Mouse (Mus musculus) liver, adult (tissue): ENCODE data around the gene Gm20388.

ENCODE experiments used
- GATA4 ChIP-seq: IDR thresholded peaks from 2 replicates; pipeline ENCODE4 v1.6.1; 2014; ENCODE audit warnings: mild to moderate bottlenecking, low read length; ENCODE audit not compliant: insufficient replicate concordance

Gene Gm20388

GRCm38 (mm10) chr8:123042158-123042973 is 3131.7 kb downstream of the Gm20388 start, which contains the start of gene Ankrd11:
Gene Ankrd11 (minus strand): TSS chr8:123042277.
- peak; percentile 58; the same call in 1 of the 2 replicates for TF ChIP-seq GATA4

DNA sequence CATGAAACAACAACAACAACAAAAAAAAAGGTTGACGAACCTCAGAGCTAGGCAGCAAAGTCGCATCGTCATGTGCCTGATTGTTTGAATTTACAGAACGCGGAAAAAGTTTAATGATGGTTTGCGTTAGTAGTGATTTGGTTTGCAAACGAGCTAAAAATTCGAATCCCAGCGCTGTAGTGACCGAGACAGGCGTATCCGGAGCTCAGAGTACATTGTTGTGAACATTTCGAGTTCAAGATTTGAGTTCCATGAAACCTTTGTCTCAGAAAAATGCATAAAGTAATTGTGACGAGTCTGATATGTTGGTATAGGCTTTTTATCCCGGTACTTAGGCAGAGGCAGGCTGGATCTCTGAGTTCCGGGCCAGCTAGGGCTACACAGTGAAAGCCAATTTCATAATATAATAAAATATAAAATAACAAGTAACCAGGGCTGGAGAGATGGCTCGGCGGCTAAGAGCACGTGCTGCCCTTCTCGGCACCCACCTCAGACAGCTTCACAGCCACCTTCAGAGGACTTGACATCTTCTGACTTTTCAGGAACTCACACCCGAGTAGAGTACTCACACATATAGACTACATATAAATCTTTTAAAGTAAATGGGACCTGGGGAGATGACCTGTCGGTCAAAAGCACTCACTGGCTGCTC is 3132.5 kb downstream of the Gm20388 start:
- no peak for TF ChIP-seq GATA4

DNA sequence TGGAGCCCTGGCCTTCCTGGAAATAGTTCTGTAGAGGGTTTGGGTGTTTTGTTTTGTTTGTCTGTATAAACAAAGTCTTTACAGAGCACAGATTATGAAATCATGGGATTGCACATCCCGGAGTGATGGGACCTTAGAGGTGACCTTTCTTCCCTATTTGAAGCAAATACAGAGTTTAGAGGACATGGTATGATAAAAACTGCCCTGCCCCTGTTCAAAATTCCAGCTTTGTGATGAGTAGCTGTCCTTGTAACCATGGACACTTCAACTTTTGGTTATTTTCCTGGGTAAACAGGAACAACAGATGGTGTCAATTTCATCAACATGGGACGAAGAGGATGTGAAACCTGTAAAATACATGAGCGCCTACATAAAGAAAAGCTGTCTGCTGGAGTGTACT is 3133.3 kb downstream of the Gm20388 start:
- 0 out of 2 replicates have a peak, but pooled peaks have one; percentile 25 for TF ChIP-seq GATA4

- TF ChIP-seq GATA4 = no peak
Observed at GRCm38 (mm10) chr8:123046706-123047105, 3136.1 kb downstream of the Gm20388 start.

DNA sequence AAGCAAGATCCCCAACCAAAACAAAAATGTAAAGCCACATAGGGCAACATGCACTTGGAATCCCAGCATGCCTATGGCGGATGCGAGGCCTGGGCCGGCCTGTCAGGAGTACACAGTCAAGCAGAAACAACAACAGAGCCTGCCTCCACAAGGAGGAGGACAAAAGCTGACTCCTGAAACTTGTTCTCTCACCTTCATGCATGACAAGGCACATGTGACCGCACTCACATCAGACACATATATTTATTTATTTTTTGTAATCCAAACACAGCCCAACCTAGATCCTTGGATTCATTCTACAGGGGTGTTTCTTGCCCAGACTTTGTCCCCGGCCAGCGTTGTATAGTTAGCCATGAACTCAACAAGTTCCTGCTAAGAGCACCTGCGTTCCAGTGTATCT is 3137.2 kb downstream of the Gm20388 start:
- no peak for TF ChIP-seq GATA4

DNA sequence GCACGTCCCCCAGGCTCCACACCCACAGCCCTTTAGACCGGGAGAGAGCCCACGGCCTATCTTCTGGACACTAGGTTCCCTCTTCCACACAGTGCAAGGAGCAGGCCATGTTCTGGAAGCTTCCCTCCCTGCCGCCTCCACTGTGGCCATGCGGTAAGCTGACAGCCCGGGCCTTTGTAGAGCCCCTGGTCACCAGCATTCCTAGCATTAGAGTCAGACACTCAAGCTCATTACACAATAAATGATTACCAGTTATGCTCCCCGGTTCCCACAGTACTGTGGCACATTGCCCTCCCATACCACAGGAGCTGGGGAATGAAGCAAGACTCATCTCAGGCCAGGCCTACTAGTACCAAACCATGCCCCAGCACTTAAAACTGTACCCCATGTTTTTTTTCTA is 3137.8 kb downstream of the Gm20388 start:
- TF ChIP-seq GATA4 = no peak

DNA sequence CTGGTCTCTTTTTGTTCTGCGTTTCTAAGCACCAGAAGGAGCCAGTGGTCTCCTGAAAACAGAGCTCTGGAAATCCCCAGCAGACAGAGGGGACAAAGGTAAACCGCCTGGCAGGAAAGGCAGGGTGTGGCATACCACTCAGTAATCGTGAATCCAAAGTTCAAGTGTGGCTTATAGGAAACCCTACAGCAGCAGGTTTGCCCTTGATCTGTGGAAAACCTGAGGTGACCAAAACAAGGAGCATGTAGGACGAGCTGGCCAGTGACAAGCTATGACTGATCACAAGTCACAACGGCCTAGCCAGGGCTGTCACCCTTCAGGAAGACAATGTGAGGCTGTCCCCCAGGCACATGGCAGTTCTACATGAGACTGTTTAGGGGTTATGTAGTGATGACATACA is 3140.8 kb downstream of the Gm20388 start:
- no peak for TF ChIP-seq GATA4

- TF ChIP-seq GATA4 = no peak
Observed at GRCm38 (mm10) chr8:123062721-123063120, 3152.1 kb downstream of the Gm20388 start, which contains the start of gene Spg7. Gene Spg7 (plus strand): TSS chr8:123062942.

GRCm38 (mm10) chr8:123064072-123064471 is 3153.4 kb downstream of the Gm20388 start:
- TF ChIP-seq GATA4 = no peak

- TF ChIP-seq GATA4 = no peak
Observed at GRCm38 (mm10) chr8:123064809-123065213, 3154.2 kb downstream of the Gm20388 start.

- TF ChIP-seq GATA4 = peak; percentile 57; the same call in 1 of the 2 replicates
Observed at GRCm38 (mm10) chr8:123065214-123066100, 3154.8 kb downstream of the Gm20388 start.

DNA sequence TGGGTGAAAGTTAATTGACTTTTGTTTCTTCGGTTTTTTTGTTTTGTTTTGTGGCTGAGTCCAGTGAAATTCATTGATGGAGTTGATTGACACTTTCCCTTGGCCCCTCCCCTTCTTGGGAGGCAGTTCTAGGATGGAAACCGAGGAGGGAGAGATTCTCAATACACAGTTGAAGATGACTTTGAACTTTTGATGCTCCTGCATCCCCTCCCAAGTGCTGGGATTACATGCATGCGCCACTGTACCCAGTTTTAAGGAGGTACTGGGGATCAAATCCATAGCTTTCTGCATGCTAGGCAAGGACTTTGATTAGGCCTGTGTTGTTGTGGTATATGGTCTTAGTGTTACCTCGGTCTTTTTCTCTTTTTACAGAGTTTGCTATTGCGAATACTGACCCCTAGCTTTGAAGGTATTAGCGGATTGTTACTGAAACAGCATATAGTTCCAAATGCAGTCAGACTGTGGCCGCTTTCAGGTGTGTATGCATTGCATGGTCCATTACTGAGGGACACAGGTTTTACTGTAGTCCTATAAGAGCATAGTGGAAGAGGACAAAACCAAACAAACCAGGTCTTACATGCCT is 3155.6 kb downstream of the Gm20388 start:
- no peak for TF ChIP-seq GATA4

- TF ChIP-seq GATA4 = no peak
Observed at GRCm38 (mm10) chr8:123071176-123071575, 3160.5 kb downstream of the Gm20388 start.

GRCm38 (mm10) chr8:123077213-123077612 is 3166.6 kb downstream of the Gm20388 start:
- no peak for TF ChIP-seq GATA4

DNA sequence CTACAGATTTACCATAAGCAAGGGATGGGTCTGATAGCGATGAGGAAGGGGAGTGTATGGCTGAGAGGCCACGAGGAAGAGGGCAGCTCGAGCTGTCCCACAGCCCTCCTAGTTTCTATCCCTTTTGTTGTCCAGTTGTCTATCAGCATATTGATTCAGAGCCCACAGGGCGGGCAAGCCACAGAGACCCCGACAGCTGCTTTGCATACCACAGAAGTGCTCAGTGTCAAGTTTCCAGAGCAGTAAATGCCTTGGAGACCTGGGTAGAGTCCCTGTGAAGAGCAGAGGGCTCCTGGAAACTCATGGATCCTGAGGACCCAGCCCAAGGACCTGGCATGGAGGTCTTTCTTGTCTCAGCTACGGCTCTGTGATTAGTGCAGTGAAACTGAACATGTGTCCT is 3172.4 kb downstream of the Gm20388 start:
- TF ChIP-seq GATA4 = no peak

GRCm38 (mm10) chr8:123083610-123084009 is 3173.0 kb downstream of the Gm20388 start:
- no peak for TF ChIP-seq GATA4
